Mouse (Mus musculus) lung, adult 2 months (tissue): ENCODE measurements around the gene Zfp697. TPM values are rescaled to one million over a fixed set of nuclear protein-coding genes. Genes with fewer than 3 reads are reported as not detected.
A peak's percentile ranks its signal among the peaks of the same experiment; 100 is the strongest.
"Not testable (repeated sequence)": the region's sequence is repeated elsewhere in the genome, so short reads cannot be mapped to it uniquely, and the experiment has no call there.

Source experiments
- DNase-seq: peaks from one replicate; pipeline ENCODE4 v3.0.0; 2022
- H3K4me1 ChIP-seq: fragments of 200-500 bp; 2 replicates; pipeline ENCODE4 v1.6.1; 2011; ENCODE audit warnings: low read length; ENCODE audit not compliant: control insufficient read depth, insufficient read depth
- H3K4me3 ChIP-seq: fragments of 200-500 bp; replicated peaks from 2 replicates; pipeline ENCODE3; 2011; ENCODE audit warnings: low read depth, mild to moderate bottlenecking, control low read depth, low read length; ENCODE audit errors: extremely low read depth
- CTCF ChIP-seq: fragments of 200-500 bp; IDR thresholded peaks from 2 replicates; pipeline ENCODE4 v1.5.1; 2011; ENCODE audit warnings: mild to moderate bottlenecking, low read length, control low read depth; ENCODE audit not compliant: insufficient read depth
- POLR2A ChIP-seq: fragments of 200-500 bp; IDR thresholded peaks from 2 replicates; pipeline ENCODE4 v1.6.1; 2011; ENCODE audit warnings: low read depth, mild to moderate bottlenecking, control low read depth, low read length, borderline replicate concordance; ENCODE audit errors: extremely low read depth
- WGBS: fragments of 180-500 bp; shearing (Covaris S2); methylation state at CpG from one replicate; pipeline ENCODE4 v1.1.7; 2018; 5-methylcytosine and 5-hydroxymethylcytosine counted together
- polyA plus RNA-seq: library from polyadenylated mRNA; depleted of rRNA; stranded (reverse); fragments of >200 nt; gene quantifications from 2 replicates; pipeline ENCODE4 v1.2.3, GENCODE M21; 2012; rRNA removed

Zfp697 gene
- 17.0 and 17.9 TPM in 2 replicates for polyA plus RNA-seq

DNA sequence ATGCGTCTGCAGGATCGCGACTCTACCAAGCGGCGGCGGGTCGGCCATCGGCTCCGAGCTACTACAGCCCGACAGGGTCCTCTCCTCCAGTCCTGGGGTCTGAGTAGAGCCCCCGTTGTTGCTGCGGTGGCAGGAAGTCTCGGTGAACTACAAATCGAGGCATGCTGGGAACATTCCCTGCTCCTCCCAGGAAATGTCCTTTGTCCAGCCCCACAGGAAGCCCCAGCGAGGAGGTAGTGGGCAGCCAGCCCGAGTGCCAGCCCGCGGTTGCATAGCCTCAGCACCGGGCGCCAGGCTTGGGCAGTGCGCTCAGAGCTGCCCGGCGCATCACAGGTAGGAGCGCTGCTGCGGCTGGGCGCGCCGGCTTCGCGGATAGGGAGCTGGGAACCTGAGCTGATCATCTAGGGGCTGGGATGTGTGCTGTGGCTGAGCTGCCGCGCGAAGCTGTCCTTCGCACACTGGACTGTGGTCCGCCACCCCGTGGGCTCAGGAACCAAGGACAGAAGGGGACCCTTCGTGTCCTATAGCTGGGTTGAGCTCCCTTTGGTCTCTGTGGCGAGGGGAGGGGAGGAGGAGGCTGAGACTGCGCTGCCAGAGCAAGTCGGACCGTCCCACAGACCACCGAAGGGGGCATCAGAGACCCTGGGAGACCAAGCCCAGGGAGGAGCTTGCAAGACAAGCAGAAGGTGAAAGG lies at the start of gene Zfp697:
Gene Zfp697 (plus strand): TSS at position 216 of the 694 bp plus-strand sequence.
- DNase-seq, result peak; percentile 78
- TF ChIP-seq CTCF (no peak), POLR2A (peak; percentile 83; the same call in 1 of the 2 replicates)
- WGBS, result under 1% methylated on average over 42 of the region's 42 CpGs

DNA sequence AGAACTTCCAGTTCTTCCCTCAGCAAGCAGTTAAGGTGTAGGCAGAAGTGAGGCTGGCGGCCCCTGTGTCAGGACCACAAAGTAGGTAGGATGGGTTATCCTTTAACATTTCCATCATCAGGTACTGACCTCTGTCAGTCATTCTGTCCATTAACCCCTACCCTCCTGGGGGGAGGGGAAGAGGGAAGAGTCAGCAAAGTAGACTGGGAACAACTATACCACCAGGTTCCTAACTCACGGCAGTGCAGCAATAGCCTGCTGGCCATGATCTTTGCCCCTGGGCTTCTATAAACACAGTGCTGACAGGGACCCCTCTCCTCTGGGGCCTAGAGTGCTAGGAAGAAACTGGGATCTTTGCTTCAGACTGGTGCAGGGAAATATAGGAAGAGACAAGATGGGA lies 48.3 kb upstream of the Zfp697 start:
- 96% methylated on average over 2 of the region's 2 CpGs for WGBS
- Histone ChIP-seq H3K4me3 (no peak overlapping the region), H3K4me1 (no peaks in the 10 kb centered on the region)
- TF ChIP-seq POLR2A, result no peak
- no peak for TF ChIP-seq CTCF
- no peak for DNase-seq

More for the DNA sequence above, at the start of gene Zfp697:
- Histone ChIP-seq H3K4me1 (peaks cover 11% of the 10 kb centered on the region), H3K4me3 (peak within 1 kb of the TSS; percentile 86)

DNA sequence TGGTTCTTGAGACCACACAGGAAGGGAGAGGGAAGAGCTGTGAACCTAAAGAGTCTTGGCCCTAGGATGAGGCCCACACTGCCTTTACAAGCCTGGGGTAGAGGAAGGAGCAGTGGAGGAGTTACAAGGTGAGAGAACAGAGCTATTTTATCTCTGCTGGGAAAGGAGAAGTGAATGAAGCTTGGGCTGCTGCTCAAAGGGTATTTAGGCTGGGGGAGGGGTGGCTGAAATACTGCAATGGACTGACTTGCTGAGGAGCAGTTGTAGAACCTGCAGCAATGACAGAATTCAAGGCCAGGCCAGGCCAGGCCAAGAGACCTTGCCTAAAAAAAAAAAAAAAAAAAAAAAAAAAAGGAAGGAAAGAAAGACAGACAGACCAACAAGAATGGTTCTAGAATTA lies 46.9 kb upstream of the Zfp697 start:
- no peaks in the 10 kb centered on the region; the same call in 1 of the 2 replicates for H3K4me1 ChIP-seq
- no peak for TF ChIP-seq CTCF
- no peak for TF ChIP-seq POLR2A
- H3K4me3 ChIP-seq, result no peak overlapping the region
- no peak for DNase-seq

DNA sequence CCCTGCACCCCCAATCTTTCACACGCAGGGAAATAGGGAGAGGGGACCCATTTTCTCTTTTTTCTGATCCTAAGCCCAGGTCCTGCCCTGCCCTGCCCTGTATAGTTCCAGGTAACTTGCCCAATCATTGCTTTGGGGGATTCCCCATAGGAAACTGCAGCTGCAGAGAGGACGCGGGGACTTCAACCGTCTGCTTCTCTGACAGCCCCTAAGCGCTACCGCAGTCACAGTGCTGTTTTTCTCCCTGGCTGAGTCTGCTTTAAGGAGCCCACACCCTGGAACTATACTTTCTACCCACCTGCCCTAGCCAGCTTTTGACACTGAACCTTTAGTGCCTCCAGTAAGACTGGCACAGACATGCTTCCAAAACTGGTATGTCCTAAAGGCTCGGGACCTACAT lies 46.4 kb upstream of the Zfp697 start:
- H3K4me3 ChIP-seq, result no peak overlapping the region
- 69% methylated on average over 7 of the region's 7 CpGs for WGBS
- DNase-seq, result no peak
- TF ChIP-seq CTCF, result no peak
- no peak for TF ChIP-seq POLR2A
- H3K4me1 ChIP-seq, result no peaks in the 10 kb centered on the region; the same call in 1 of the 2 replicates

DNA sequence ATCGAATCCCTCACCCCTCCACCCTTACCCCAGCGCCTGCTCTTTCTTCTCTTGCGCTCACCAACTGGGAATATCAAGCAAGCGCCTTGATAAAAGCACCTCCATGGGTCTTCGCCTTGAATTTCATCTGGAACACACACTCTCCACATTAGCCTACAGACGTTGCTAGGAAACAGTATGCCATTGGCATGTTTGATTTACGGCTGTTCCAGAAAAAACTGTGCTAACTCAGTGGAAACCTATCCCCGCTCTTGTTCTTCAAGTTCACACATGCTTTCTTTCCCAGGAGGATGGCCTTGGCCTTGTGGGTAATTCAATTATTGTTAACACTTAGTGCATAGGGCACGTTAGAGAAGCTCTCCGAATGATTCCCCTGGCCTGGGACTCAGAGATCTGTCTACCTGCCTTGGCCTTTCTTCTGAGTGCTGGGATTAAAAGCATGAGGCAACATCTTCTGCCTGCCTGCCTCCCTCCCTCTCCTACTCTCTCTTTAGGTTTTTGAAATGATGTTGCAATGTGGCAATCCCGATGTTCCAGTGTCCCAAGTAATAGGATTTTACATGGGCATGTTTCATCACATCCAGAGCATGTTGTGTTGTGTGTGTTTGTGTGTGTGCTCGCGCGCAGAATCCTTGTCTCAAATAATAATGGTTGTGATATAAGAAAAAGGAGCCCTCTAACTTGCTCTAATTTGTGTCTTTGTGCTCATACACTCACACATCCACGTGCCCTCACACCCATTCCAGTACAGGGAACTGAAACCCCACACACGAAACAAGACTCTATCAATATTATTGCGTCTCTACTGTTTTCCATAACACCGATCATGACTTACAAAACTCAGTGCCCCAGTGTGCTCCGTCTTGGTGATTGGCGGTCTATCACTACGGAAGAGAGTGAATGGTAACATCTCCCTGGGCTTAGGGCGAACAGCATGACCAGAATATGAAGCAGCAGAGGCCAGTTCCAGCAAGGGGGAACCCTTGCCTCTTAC lies 45.3 kb upstream of the Zfp697 start:
- H3K4me3 ChIP-seq, result no peak overlapping the region
- 82% methylated on average over 22 of the region's 22 CpGs for WGBS
- DNase-seq, result no peak
- no peak for TF ChIP-seq POLR2A
- no peak for TF ChIP-seq CTCF
- no peaks in the 10 kb centered on the region; the same call in 1 of the 2 replicates for H3K4me1 ChIP-seq

DNA sequence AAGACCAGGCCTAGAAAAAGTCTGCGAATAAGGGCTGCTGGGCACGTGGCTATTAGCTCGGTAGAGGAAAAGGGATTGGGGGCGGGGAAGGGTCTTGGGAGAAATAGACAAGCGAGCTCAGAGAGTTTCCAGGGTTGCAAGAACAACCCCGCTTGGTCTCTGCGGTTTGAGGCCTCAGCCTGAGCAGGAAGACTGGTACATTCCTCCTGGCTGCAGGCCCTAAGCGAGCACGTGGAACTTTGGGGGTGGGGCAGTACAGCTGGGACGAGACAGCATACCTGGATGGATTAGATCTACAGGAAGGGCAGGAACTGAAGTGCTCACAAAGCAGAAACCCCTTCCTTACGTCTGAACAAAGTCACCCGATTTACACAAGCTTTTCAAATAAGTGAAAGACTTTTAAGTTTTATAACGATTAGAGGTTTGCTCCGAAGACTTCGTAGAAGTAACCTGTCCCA lies 43.6 kb upstream of the Zfp697 start:
- H3K4me3 ChIP-seq, result peak overlapping the region; percentile 42
- 15% methylated on average over 15 of the region's 15 CpGs for WGBS
- TF ChIP-seq CTCF (no peak), POLR2A (no peak)
- H3K4me1 ChIP-seq, result no peaks in the 10 kb centered on the region; the same call in 1 of the 2 replicates
- DNase-seq, result peak; percentile 57

DNA sequence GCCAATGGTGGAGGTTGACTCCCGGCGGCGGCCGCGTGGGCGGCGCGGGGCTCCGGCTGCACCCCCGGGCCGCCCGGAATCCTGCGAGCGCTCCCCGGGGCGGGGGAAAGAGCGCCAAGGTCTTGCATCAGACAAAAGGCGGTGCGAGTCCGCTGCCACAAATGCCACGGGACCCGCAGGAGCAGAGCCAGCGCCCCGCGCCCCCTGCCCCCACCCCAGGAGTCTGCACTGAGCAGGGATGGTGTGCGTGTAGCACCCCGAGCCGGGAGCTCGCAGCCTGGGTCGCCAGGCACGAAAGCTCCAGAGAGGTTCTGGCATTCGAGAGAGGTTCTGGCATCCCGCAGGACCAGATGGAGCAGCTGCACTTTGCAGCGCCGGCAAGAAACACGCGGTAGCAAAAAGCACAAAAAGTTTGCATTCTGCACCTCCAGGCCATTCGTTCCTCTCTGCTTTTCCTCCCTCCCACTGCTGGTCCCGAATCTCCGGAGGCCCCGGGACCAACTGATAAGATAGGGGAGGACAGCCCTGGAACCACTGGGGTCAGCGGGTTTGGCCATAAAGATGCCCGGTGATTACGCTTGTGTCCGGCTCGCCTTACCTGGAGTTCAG lies 43.1 kb upstream of the Zfp697 start:
- peak; percentile 46 for DNase-seq
- Histone ChIP-seq H3K4me3 (peak overlapping the region; percentile 20), H3K4me1 (no peaks in the 10 kb centered on the region; the same call in 1 of the 2 replicates)
- TF ChIP-seq POLR2A, result no peak
- TF ChIP-seq CTCF, result no peak
- under 1% methylated on average over 46 of the region's 46 CpGs for WGBS

DNA sequence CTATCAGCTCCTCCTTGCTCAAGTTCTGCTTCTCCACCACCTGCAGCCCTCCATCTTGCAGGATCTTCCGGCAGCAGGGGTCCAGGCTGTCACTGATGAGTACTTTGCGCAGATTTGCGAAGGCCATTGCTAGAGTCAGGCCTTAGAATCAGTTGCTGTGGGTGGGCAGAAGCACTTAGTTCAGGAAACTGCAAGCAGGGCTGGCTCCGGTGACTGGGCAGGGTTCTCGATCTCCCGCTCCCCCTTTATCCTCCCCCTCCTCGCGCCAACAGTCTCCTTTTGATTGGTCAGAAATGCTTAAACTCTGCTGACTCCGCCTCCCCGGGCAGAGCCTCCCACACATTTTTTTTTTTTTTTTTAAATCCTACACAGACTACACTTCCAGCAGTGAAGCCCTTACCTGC lies 42.6 kb upstream of the Zfp697 start, which contains the start of gene Phgdh:
Gene Phgdh (minus strand): TSS at position 285 of the 404 bp plus-strand sequence.
- H3K4me1 ChIP-seq, result not testable (repeated sequence)
- WGBS, result under 1% methylated on average over 10 of the region's 10 CpGs
- H3K4me3 ChIP-seq, result peak within 1 kb of the TSS; percentile 20
- peak; percentile 40 for DNase-seq
